Mouse (Mus musculus) stomach, embryonic 16.5 days (tissue): Measurements from ENCODE around the gene Tssc4. TPM values are rescaled to one million over a fixed set of nuclear protein-coding genes. Genes with fewer than 3 reads are reported as not detected.

ENCODE experiments used
- ATAC-seq: fragments of 200-750 bp; cut with Nextera tagmentation; 2 replicates; pipeline ENCODE4 v1.8.0; 2017; ENCODE audit warnings: moderate number of reproducible peaks, moderate TSS enrichment; ENCODE audit not compliant: insufficient read depth, low FRiP score
- H3K27ac ChIP-seq: fragments of 300-500 bp; sonication (generic); 2 replicates; pipeline ENCODE4 v1.5.1; 2014; ENCODE audit warnings: low read length
- H3K27me3 ChIP-seq: fragments of 300-500 bp; sonication (generic); 2 replicates; pipeline ENCODE4 v1.6.1; 2014; ENCODE audit warnings: low read length, control low read depth, mixed read lengths; ENCODE audit not compliant: control insufficient read depth, insufficient read depth
- H3K36me3 ChIP-seq: fragments of 300-500 bp; sonication (generic); 2 replicates; pipeline ENCODE4 v1.6.1; 2014; ENCODE audit warnings: low read length; ENCODE audit not compliant: control insufficient read depth, insufficient read depth
- H3K4me1 ChIP-seq: fragments of 300-500 bp; sonication (generic); 2 replicates; pipeline ENCODE4 v1.6.1; 2014; ENCODE audit warnings: low read length, control low read depth, mixed read lengths; ENCODE audit not compliant: control insufficient read depth, insufficient read depth
- H3K4me2 ChIP-seq: fragments of 300-500 bp; sonication (generic); 2 replicates; pipeline ENCODE4 v1.6.1; 2014; ENCODE audit warnings: low read depth, low read length, mixed read lengths
- H3K4me3 ChIP-seq: fragments of 300-500 bp; sonication (generic); replicated peaks from 2 replicates; pipeline ENCODE4 v1.5.1; 2014; ENCODE audit warnings: mild to moderate bottlenecking, low read length
- H3K9ac ChIP-seq: fragments of 300-500 bp; sonication (generic); 2 replicates; pipeline ENCODE4 v1.6.1; 2014; ENCODE audit warnings: low read length
- H3K9me3 ChIP-seq: fragments of 300-500 bp; sonication (generic); replicated peaks from 2 replicates; pipeline ENCODE4 v1.6.1; 2016; ENCODE audit warnings: low read length, control low read depth; ENCODE audit not compliant: control insufficient read depth
- WGBS: fragments of 180-500 bp; shearing (Covaris S2); extraction: QIAGEN DNeasy Blood & Tissue Kit; methylation state at CpG from one replicate; pipeline ENCODE4 v1.1.7; 2014; 5-methylcytosine and 5-hydroxymethylcytosine counted together
- polyA plus RNA-seq: library from polyadenylated mRNA; unstranded; fragments of >200 nt; fragmentation: Nextera tagmentation; extraction: Ambion mirVana; gene quantifications from 2 replicates; pipeline ENCODE4 v1.2.1, GENCODE M21; 2015

Tssc4 gene
- polyA plus RNA-seq, 1 experiment from 2014 or later = 75.8 TPM

DNA sequence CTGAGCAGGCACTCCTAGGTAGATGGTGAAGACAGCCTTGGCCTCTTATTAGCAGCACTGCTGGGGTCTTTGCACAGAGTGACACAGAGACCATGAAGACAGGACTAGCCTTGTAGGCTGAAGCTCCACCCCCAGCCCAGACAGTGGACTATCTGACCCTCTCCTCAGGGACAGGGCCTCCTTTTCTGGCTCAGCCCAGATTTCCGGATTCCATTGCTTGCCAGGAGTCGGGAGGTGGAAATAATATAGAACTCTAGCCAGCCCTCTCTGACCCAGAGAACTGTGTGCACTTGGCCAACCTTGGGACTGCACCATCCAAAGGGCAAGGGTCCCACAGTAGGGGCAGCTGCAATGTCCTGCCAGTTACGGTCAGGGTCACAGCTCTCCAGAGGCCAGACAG lies 27.0 kb upstream of the Tssc4 start:
- H3K9ac ChIP-seq = no peak overlapping the region
- no peaks in the 10 kb centered on the region for H3K36me3 ChIP-seq
- peak; percentile 69 for ATAC-seq
- no peaks in the 10 kb centered on the region for H3K27me3 ChIP-seq
- no peak overlapping the region for H3K4me3 ChIP-seq
- H3K27ac ChIP-seq = peak overlapping the region; percentile 24
- H3K4me1 ChIP-seq = peaks cover 17% of the 10 kb centered on the region; the same call in 1 of the 2 replicates
- WGBS = 55% methylated on average over 3 of the region's 3 CpGs
- H3K4me2 ChIP-seq = no peak overlapping the region
- H3K9me3 ChIP-seq = no peaks in the 10 kb centered on the region; the same call in 1 of the 2 replicates

DNA sequence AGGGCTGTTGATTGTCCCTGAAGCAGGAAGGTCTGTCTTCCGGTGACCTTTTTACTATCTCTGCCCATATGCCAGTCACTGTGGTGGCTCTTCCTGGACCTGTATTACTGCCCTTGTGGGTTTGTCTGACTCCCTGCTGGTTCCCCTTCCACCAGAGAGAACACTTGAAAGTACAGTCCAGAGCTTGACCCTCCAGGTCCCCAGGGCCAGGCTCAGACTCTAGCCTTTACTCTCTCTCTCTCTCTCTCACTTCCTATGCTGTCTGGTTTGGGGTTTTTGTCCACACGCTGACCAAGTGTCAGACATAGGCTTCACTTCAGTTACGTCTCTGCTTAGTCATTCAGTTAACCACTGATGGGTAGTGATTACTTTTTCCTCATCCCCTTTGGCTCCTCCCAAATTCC lies 26.1 kb upstream of the Tssc4 start:
- 81% methylated on average over 3 of the region's 3 CpGs for WGBS
- Histone ChIP-seq H3K36me3 (no peaks in the 10 kb centered on the region), H3K4me1 (peaks cover 17% of the 10 kb centered on the region; the same call in 1 of the 2 replicates), H3K9ac (no peak overlapping the region), H3K4me3 (no peak overlapping the region), H3K27me3 (no peaks in the 10 kb centered on the region), H3K27ac (no peak overlapping the region), H3K4me2 (no peak overlapping the region), H3K9me3 (no peaks in the 10 kb centered on the region; the same call in 1 of the 2 replicates)
- ATAC-seq = no peak

DNA sequence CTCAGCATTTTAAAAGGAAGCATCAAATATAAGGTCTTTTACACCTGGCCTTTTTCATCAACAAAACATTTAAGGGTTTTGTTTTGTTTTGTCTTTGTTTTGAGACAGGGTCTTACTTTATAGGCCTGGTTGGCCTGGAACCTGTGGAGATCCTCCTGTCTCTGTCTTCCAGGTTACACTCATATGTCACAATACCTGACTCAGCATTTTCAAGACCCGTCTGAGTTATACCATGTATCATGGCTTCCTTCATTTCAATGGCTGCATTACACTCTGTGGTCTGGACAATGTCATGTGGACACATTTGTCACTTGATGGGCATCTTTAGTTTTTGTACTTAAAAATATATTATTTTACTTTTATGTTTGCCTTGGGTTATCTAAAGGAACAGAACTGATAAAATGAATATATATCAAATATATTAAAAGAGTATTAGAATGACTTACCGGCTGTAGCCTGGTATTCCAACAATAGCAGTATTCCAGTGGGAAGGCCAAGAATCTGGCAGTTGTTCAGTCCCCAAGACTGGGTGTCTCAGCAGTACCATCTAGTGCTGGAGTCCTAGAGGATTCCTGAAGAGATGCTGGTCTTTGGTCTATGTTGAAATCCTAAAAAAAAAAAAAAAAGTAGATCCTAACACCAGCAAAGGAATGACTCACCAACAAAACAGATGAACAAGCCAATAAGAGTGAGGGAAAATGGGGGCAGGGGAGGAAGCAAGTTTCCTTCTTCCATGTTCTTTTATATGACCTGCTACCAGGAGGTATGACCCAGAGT lies 24.8 kb upstream of the Tssc4 start:
- no peaks in the 10 kb centered on the region for H3K36me3 ChIP-seq
- no peak for ATAC-seq

DNA sequence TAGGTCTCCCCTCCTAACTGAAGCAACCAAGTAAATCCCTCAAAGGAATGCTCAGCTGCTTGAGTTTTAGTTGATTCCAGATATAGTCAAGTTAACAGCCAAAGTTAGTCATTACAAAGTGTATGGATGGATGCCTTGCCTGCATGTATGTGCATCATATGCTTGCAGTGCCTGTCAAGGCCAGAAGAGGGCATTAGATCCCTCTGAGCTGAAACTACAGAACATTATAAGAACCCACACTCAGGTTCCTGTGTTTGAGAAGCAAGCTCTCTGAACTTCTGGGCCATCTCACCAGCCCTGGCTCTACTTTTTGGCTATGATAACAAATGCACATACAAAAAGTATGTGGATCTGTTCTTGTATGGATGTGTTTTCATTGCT lies 24.2 kb upstream of the Tssc4 start:
- no peak for ATAC-seq
- no peak overlapping the region for H3K9ac ChIP-seq
- H3K9me3 ChIP-seq = no peaks in the 10 kb centered on the region; the same call in 1 of the 2 replicates
- peaks cover 17% of the 10 kb centered on the region; the same call in 1 of the 2 replicates for H3K4me1 ChIP-seq
- no peaks in the 10 kb centered on the region for H3K36me3 ChIP-seq
- H3K27me3 ChIP-seq = no peaks in the 10 kb centered on the region
- no peak overlapping the region for H3K4me2 ChIP-seq
- no peak overlapping the region for H3K4me3 ChIP-seq
- H3K27ac ChIP-seq = no peak overlapping the region

More for the DNA sequence above, 24.8 kb upstream of the Tssc4 start:
- H3K4me3 ChIP-seq = no peak overlapping the region
- WGBS = 92% methylated on average over 2 of the region's 2 CpGs
- H3K9me3 ChIP-seq = no peaks in the 10 kb centered on the region; the same call in 1 of the 2 replicates
- no peaks in the 10 kb centered on the region for H3K27me3 ChIP-seq
- no peak overlapping the region for H3K27ac ChIP-seq
- no peak overlapping the region for H3K9ac ChIP-seq
- no peak overlapping the region for H3K4me2 ChIP-seq
- H3K4me1 ChIP-seq = peaks cover 17% of the 10 kb centered on the region; the same call in 1 of the 2 replicates

DNA sequence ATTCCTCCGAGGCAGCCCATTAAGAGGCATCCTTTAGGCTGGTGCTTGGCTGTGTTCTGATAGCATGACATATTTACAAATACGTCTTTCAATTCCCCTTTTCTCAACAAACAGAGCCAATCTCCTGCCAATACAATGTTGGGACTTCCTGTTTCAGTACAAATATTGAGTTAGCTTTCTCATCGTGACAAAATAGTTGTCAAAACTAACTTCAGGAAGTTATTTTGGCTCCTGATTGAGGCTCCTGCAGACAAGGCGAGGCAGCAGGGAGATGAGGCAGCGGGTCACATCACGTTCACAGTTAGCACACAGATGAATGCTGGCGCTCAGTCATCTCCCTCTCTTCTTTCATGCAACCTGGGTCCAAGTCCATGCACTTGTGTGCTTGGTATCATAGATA lies 22.7 kb upstream of the Tssc4 start:
- Histone ChIP-seq H3K4me1 (peaks cover 14% of the 10 kb centered on the region; the same call in 1 of the 2 replicates), H3K9ac (no peak overlapping the region), H3K27me3 (no peaks in the 10 kb centered on the region), H3K36me3 (no peaks in the 10 kb centered on the region), H3K27ac (no peak overlapping the region), H3K4me2 (no peak overlapping the region), H3K4me3 (no peak overlapping the region), H3K9me3 (no peaks in the 10 kb centered on the region; the same call in 1 of the 2 replicates)
- WGBS = 59% methylated on average over 7 of the region's 7 CpGs
- no peak for ATAC-seq

DNA sequence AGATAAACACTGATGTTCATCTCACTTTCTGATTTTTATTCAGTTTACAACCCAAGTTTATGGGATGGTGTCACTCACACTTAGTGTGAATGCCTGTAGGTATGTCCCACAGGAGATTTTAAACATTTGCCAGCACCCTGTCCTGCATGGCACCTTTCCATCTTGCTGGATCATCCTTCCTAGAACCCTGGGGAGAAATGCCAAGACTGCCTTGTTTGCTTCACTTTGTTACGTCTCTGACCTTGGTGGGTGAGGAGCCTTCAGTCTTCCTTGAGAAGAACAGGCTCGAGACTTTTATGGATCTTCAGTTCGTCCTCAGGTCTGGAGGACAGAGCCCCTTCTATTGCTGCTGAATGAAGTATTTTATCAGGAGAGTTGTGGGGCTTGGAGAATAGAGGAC lies 19.7 kb upstream of the Tssc4 start:
- no peak for ATAC-seq
- H3K9ac ChIP-seq = no peak overlapping the region
- peaks cover 4% of the 10 kb centered on the region; the same call in 1 of the 2 replicates for H3K4me1 ChIP-seq
- no peak overlapping the region for H3K27ac ChIP-seq
- no peaks in the 10 kb centered on the region for H3K27me3 ChIP-seq
- H3K4me2 ChIP-seq = no peak overlapping the region
- H3K36me3 ChIP-seq = no peaks in the 10 kb centered on the region
- H3K9me3 ChIP-seq = no peaks in the 10 kb centered on the region; the same call in 1 of the 2 replicates
- H3K4me3 ChIP-seq = no peak overlapping the region
- 79% methylated on average over 3 of the region's 3 CpGs for WGBS

DNA sequence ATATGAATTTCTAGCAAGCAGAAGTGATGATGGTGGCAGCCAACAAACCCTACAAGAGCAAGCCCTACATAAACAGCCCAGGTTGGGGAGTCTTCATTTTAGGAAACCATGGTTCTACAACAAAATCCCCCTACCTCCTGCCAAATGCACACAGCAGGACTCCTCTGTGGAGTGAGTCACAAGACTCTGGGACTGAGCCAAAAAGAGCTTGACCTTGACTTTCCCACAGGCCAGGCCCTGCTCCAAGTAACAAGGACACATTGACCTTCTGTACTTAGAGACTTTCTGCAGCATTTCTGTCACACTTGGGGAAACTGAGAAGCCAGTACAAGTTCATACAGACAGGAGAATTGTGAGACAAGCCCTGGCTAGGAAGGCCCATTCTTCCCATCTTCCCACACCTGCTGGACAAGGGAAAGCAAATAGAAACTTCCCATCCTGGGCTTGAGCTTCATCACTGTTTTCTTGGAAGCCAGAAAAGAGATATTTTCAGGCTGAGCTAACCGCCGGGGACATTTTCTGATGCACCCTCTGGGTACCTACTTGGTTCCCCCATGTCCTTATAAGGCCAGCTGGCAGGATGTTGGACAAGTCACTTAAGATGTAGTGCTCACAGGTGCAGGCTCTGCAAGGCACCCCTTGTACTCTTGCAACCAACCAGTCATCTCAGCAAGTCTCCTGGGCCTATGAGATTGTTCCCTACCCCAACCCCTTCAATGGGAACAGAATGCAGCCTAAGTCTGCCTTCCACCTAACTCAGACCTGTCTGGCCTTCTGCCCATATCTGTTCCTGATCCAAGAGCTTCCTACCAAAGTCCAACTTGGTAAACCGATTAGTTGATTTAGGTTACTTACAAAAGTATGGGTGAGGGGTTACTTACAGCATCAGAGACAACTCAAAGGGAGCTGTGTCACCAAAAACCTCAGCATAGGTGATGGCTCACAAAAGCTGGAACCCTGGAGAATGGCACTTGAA lies 18.9 kb upstream of the Tssc4 start:
- no peaks in the 10 kb centered on the region for H3K36me3 ChIP-seq
- no peak overlapping the region for H3K9ac ChIP-seq
- H3K4me1 ChIP-seq = peaks cover 11% of the 10 kb centered on the region
- H3K27ac ChIP-seq = no peak overlapping the region
- WGBS = 86% methylated on average over 3 of the region's 3 CpGs
- H3K9me3 ChIP-seq = no peaks in the 10 kb centered on the region
- H3K27me3 ChIP-seq = no peaks in the 10 kb centered on the region
- H3K4me2 ChIP-seq = no peak overlapping the region
- ATAC-seq = no peak
- H3K4me3 ChIP-seq = no peak overlapping the region

DNA sequence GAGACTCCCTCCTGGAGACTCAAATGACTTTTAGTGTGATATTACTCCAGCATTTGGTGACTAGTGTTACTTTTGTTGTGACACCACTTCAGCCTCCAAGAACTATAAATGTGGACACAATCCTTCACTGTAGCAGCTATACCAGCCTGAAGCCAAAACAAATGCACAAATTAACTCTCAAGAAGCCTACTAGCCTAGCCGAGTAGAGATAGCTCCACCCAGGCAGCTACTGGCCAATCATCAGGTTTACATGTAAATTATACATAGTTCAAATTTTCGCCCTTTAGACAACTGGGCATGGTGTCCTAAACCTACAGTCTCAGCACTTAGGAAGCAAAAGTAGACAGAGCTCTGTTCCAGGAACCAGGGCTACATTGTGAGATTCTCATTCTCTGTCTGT lies 17.7 kb upstream of the Tssc4 start:
- WGBS = 62% methylated on average over 2 of the region's 2 CpGs
- no peaks in the 10 kb centered on the region for H3K9me3 ChIP-seq
- H3K27ac ChIP-seq = no peak overlapping the region
- no peak for ATAC-seq
- no peaks in the 10 kb centered on the region for H3K27me3 ChIP-seq
- peaks cover 23% of the 10 kb centered on the region for H3K4me1 ChIP-seq
- no peak overlapping the region for H3K4me2 ChIP-seq
- H3K4me3 ChIP-seq = no peak overlapping the region
- H3K36me3 ChIP-seq = 0 out of 2 replicates have a peak, but pooled peaks cover 2% of the 10 kb centered on the region
- no peak overlapping the region for H3K9ac ChIP-seq

DNA sequence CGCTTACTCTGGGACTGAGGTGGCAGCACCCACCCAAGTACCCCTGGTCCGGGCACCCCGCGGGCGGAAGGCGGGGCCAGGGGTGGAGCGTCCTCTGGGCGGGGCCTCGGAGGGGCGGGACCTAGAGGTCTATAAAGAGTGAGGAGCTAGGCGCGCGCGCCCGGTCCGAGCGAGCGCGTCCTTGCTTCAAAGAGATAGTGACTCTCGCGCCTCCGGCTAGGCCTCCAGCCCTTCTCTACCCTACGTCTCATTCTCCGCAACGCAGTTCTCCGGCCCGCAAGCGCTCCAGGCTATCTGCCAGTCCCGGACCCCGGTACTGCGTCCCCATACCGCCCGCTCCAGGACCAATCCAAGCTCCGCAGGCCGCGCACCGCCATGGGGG lies 16.4 kb upstream of the Tssc4 start, which contains the start of gene Cd81:
Cd81 (plus strand) TSS at position 114 of the 382 bp plus-strand sequence.
- no peaks in the 10 kb centered on the region for H3K27me3 ChIP-seq
- peak; percentile 84 for ATAC-seq
- under 1% methylated on average over 37 of the region's 37 CpGs for WGBS
- peak within 1 kb of the TSS; percentile 98 for H3K9ac ChIP-seq
- H3K4me2 ChIP-seq = peak within 1 kb of the TSS; percentile 84
- peak within 1 kb of the TSS; percentile 97 for H3K4me3 ChIP-seq
- peaks cover 35% of the 10 kb centered on the region for H3K4me1 ChIP-seq
- no peaks in the 10 kb centered on the region for H3K9me3 ChIP-seq
- H3K36me3 ChIP-seq = 0 out of 2 replicates have a peak, but pooled peaks cover 3% of the 10 kb centered on the region
- peak within 1 kb of the TSS; percentile 95 for H3K27ac ChIP-seq
